In genomic region chr4:135150031-135150801, GRCm38 (mm10) we compare ENCODE assay signal across 9 mouse cellular contexts. TPM values are rescaled to one million over a fixed set of nuclear protein-coding genes. Genes with fewer than 3 reads are reported as not detected.
DNase-seq lines count a peak whose midpoint lies in the region; ATAC-seq lines count a peak whose summit lies in the region.
"Had no signal": no experiment of that assay in that cellular context is flagged by ENCODE, and none has a peak within 500 bp of the region (broad histone marks: within the 10 kb centered on the region; RNA-seq: fewer than 3 reads in every experiment).

No protein-coding gene starts in this region.

- H3K9me3 ChIP-seq in hindbrain, embryonic 10.5 days, result no peaks in the 10 kb centered on the region
- H3K9me3 ChIP-seq in hindbrain, embryonic 16.5 days (ENCODE audit: control insufficient read depth, low read length), result no peaks in the 10 kb centered on the region
- no peaks in the 10 kb centered on the region for H3K9me3 ChIP-seq in intestine, embryonic 14.5 days (ENCODE audit: control insufficient read depth, low read length)
- H3K9me3 ChIP-seq in limb, embryonic 10.5 days (replicated peaks), result no peaks in the 10 kb centered on the region
- no peaks in the 10 kb centered on the region for H3K9me3 ChIP-seq in midbrain, embryonic 13.5 days
- H3K9me3 ChIP-seq in stomach, embryonic 15.5 days, result no peaks in the 10 kb centered on the region
- H3K9me3 ChIP-seq: lung, embryonic 15.5 days had no signal

- no peak overlapping the region for H3K4me2 ChIP-seq in hindbrain, embryonic 16.5 days (ENCODE audit: low read length)
- no peak overlapping the region for H3K4me2 ChIP-seq in intestine, embryonic 14.5 days (ENCODE audit: low read length)
- no peak overlapping the region; the same call in 1 of the 2 replicates for H3K4me2 ChIP-seq in midbrain, embryonic 13.5 days (replicated peaks)
- H3K4me2 ChIP-seq in stomach, embryonic 15.5 days, result 0 out of 2 replicates have a peak overlapping the region, but pooled peaks have one; percentile 8
- H3K4me2 ChIP-seq: lung, embryonic 15.5 days had no signal

- ATAC-seq in hindbrain, embryonic 16.5 days, result no peak
- peak; percentile 26; the same call in 1 of the 2 replicates for ATAC-seq in intestine, embryonic 14.5 days (replicated peaks; ENCODE audit: low FRiP score, low TSS enrichment, low read depth)
- ATAC-seq in midbrain, embryonic 13.5 days, result peak; percentile 49; the same call in 1 of the 2 replicates
- ATAC-seq in stomach, embryonic 15.5 days (ENCODE audit: insufficient read depth, low FRiP score, low read depth), result no peak

- H3K4me3 ChIP-seq in hindbrain, embryonic 10.5 days, result peak overlapping the region; percentile 9; the same call in 1 of the 2 replicates
- no peak overlapping the region for H3K4me3 ChIP-seq in hindbrain, embryonic 16.5 days (ENCODE audit: low read length)
- no peak overlapping the region for H3K4me3 ChIP-seq in intestine, embryonic 14.5 days (ENCODE audit: low read depth, low read length)
- H3K4me3 ChIP-seq in limb, embryonic 10.5 days, result peak overlapping the region; percentile 24; the same call in 1 of the 2 replicates
- H3K4me3 ChIP-seq in midbrain, embryonic 13.5 days (replicated peaks), result no peak overlapping the region
- no peak overlapping the region for H3K4me3 ChIP-seq in stomach, embryonic 15.5 days (replicated peaks)
- H3K4me3 ChIP-seq: lung, embryonic 15.5 days had no signal

- no peak overlapping the region for H3K9ac ChIP-seq in hindbrain, embryonic 16.5 days (ENCODE audit: low read depth, low read length)
- no peak overlapping the region for H3K9ac ChIP-seq in intestine, embryonic 14.5 days (ENCODE audit: low read length)
- no peak overlapping the region for H3K9ac ChIP-seq in midbrain, embryonic 13.5 days (replicated peaks)
- no peak overlapping the region for H3K9ac ChIP-seq in stomach, embryonic 15.5 days
- H3K9ac ChIP-seq: lung, embryonic 15.5 days had no signal

- peak; percentile 88 for DNase-seq in hindbrain, embryonic 10.5 days (ENCODE audit: low spot score)
- peak; percentile 41 for DNase-seq in cerebellum, adult 8-10 months
- DNase-seq in frontal cortex, postnatal 25 days (ENCODE audit: low spot score in 2 of 2), result peak; percentile 41 to 48
- DNase-seq in intestine, embryonic 14.5 days (ENCODE audit: low spot score), result peak; percentile 84
- peak; percentile 90 for DNase-seq in limb, embryonic 10.5 days (ENCODE audit: low spot score)

- peaks cover 44% of the 10 kb centered on the region for H3K4me1 ChIP-seq in hindbrain, embryonic 10.5 days (replicated peaks)
- peaks cover 8% of the 10 kb centered on the region for H3K4me1 ChIP-seq in hindbrain, embryonic 16.5 days (ENCODE audit: control insufficient read depth, insufficient read depth, low read depth, low read length)
- no peaks in the 10 kb centered on the region for H3K4me1 ChIP-seq in intestine, embryonic 14.5 days (replicated peaks; ENCODE audit: control insufficient read depth, insufficient read depth, low read length)
- peaks cover 82% of the 10 kb centered on the region for H3K4me1 ChIP-seq in limb, embryonic 10.5 days
- peaks cover 23% of the 10 kb centered on the region for H3K4me1 ChIP-seq in midbrain, embryonic 13.5 days (replicated peaks)
- H3K4me1 ChIP-seq in stomach, embryonic 15.5 days, result peaks cover 24% of the 10 kb centered on the region

- H3K27ac ChIP-seq in hindbrain, embryonic 10.5 days, result no peak overlapping the region
- no peak overlapping the region for H3K27ac ChIP-seq in hindbrain, embryonic 16.5 days (ENCODE audit: low read depth, low read length)
- no peak overlapping the region for H3K27ac ChIP-seq in intestine, embryonic 14.5 days (ENCODE audit: low read depth)
- no peak overlapping the region for H3K27ac ChIP-seq in limb, embryonic 10.5 days
- H3K27ac ChIP-seq in midbrain, embryonic 13.5 days, result no peak overlapping the region
- H3K27ac ChIP-seq in stomach, embryonic 15.5 days, result no peak overlapping the region
- H3K27ac ChIP-seq: lung, embryonic 15.5 days had no signal

- 2% methylated on average over 32 of the region's 32 CpGs for WGBS in hindbrain, embryonic 10.5 days
- 4% methylated on average over 32 of the region's 32 CpGs for WGBS in hindbrain, embryonic 16.5 days
- 3% methylated on average over 32 of the region's 32 CpGs for WGBS in intestine, embryonic 14.5 days
- WGBS in limb, embryonic 10.5 days, result 1% methylated on average over 32 of the region's 32 CpGs
- WGBS in midbrain, embryonic 13.5 days, result 2% methylated on average over 32 of the region's 32 CpGs
- WGBS in stomach, embryonic 15.5 days, result 5% methylated on average over 32 of the region's 32 CpGs

- H3K27me3 ChIP-seq in hindbrain, embryonic 10.5 days (ENCODE audit: insufficient read depth, poor library complexity, severe bottlenecking), result peaks cover 100% of the 10 kb centered on the region
- H3K27me3 ChIP-seq in hindbrain, embryonic 16.5 days (replicated peaks; ENCODE audit: control insufficient read depth, insufficient read depth, low read length), result peaks cover 68% of the 10 kb centered on the region
- H3K27me3 ChIP-seq in intestine, embryonic 14.5 days (replicated peaks; ENCODE audit: control insufficient read depth, insufficient read depth, low read length), result peaks cover 90% of the 10 kb centered on the region
- H3K27me3 ChIP-seq in limb, embryonic 10.5 days (ENCODE audit: low read depth, poor library complexity, severe bottlenecking), result peaks cover 100% of the 10 kb centered on the region
- H3K27me3 ChIP-seq in midbrain, embryonic 13.5 days, result peaks cover 100% of the 10 kb centered on the region
- H3K27me3 ChIP-seq in stomach, embryonic 15.5 days (replicated peaks), result peaks cover 91% of the 10 kb centered on the region

- no peaks in the 10 kb centered on the region for H3K36me3 ChIP-seq in hindbrain, embryonic 10.5 days
- H3K36me3 ChIP-seq in hindbrain, embryonic 16.5 days (ENCODE audit: control insufficient read depth, insufficient read depth, low read length), result no peaks in the 10 kb centered on the region
- H3K36me3 ChIP-seq in intestine, embryonic 14.5 days (ENCODE audit: control insufficient read depth, insufficient read depth, low read length), result no peaks in the 10 kb centered on the region
- H3K36me3 ChIP-seq in limb, embryonic 10.5 days, result no peaks in the 10 kb centered on the region
- H3K36me3 ChIP-seq in midbrain, embryonic 13.5 days, result no peaks in the 10 kb centered on the region
- no peaks in the 10 kb centered on the region for H3K36me3 ChIP-seq in stomach, embryonic 15.5 days
- H3K36me3 ChIP-seq: lung, embryonic 15.5 days had no signal

RNA-seq across cellular contexts. Expression of gene Runx3, which starts 29.8 kb away (rescaled TPM):
- 0.07 and 0.09 TPM in 2 replicates for polyA plus RNA-seq in hindbrain, embryonic 10.5 days (2016; fragmentation: Nextera tagmentation; extraction: Ambion mirVana)
- polyA plus RNA-seq in hindbrain, embryonic 16.5 days (2015; fragmentation: Nextera tagmentation; extraction: Ambion mirVana), result 0.11 TPM in 1 of 2 replicates, not detected in the other
- polyA plus RNA-seq in intestine, embryonic 14.5 days (2014; fragmentation: Nextera tagmentation; extraction: Ambion mirVana), result 0.19 and 0.20 TPM in 2 replicates
- 0.05 and 0.08 TPM in 2 replicates for polyA plus RNA-seq in limb, embryonic 10.5 days (2016; fragmentation: Nextera tagmentation; extraction: Ambion mirVana)
- polyA plus RNA-seq in midbrain, embryonic 13.5 days (2015; fragmentation: Nextera tagmentation; extraction: Ambion mirVana), result not detected in 2 replicates
- polyA plus RNA-seq in stomach, embryonic 15.5 days (2015; fragmentation: Nextera tagmentation; extraction: Ambion mirVana), result 0.21 and 0.26 TPM in 2 replicates

Comparison
In these comparisons a context has a peak if more than half of its experiments do, and no peak if none do; other contexts are left out.
1. H3K4me3 ChIP-seq: peak in hindbrain, embryonic 10.5 days (single experiment) and limb, embryonic 10.5 days (single experiment); none in hindbrain, embryonic 16.5 days (single experiment), intestine, embryonic 14.5 days (single experiment), midbrain, embryonic 13.5 days (single experiment) and stomach, embryonic 15.5 days (single experiment).
2. ATAC-seq: peak in intestine, embryonic 14.5 days (single experiment) and midbrain, embryonic 13.5 days (single experiment); none in hindbrain, embryonic 16.5 days (single experiment) and stomach, embryonic 15.5 days (single experiment).
3. Peak in every context shown above with its lines, with median percentiles within 50 percentile points of each other: DNase-seq.